Mouse (Mus musculus) liver, embryonic 14.5 days (tissue): Measurements from ENCODE around the gene Lrrc4. TPM values are rescaled to one million over a fixed set of nuclear protein-coding genes. Genes with fewer than 3 reads are reported as not detected.

Experiments used
- ATAC-seq: fragments of 200-750 bp; cut with Nextera tagmentation; 2 replicates; pipeline ENCODE4 v1.8.0; 2017; ENCODE audit warnings: moderate number of reproducible peaks, mild to moderate bottlenecking, moderate library complexity; ENCODE audit not compliant: insufficient read depth
- DNase-seq, 3 experiments: peaks; one replicate each; pipeline ENCODE4 v3.0.0-alpha.2; 2012 to 2013; ENCODE audit warnings: low read depth in 3 of 3, low spot score in 3 of 3
- H3K27ac ChIP-seq: fragments of 300-500 bp; sonication (generic); 2 replicates; pipeline ENCODE4 v1.5.1; 2014; ENCODE audit warnings: moderate library complexity, mild to moderate bottlenecking, control low read depth, inconsistent platforms
- H3K27me3 ChIP-seq: fragments of 300-500 bp; sonication (generic); 2 replicates; pipeline ENCODE4 v1.6.1; 2014; ENCODE audit warnings: mild to moderate bottlenecking, low read length, moderate library complexity; ENCODE audit not compliant: control insufficient read depth, insufficient read depth
- H3K36me3 ChIP-seq: fragments of 300-500 bp; sonication (generic); replicated peaks from 2 replicates; pipeline ENCODE4 v1.6.1; 2014; ENCODE audit warnings: low read depth; ENCODE audit not compliant: control insufficient read depth, insufficient read depth
- H3K4me1 ChIP-seq, 2 experiments: fragments of 200-500 bp in 1 of 2; fragments of 300-500 bp in 1 of 2; sonication (generic) in 1 of 2; replicated peaks; 2 replicates each; pipeline ENCODE4 v1.6.1; 2012 to 2014; ENCODE audit warnings: antibody characterized with exemption in 1 of 2, inconsistent platforms in 1 of 2, low read length in 1 of 2; ENCODE audit not compliant: control insufficient read depth in 2 of 2, insufficient read depth in 2 of 2
- H3K4me2 ChIP-seq: fragments of 300-500 bp; sonication (generic); 2 replicates; pipeline ENCODE4 v1.6.1; 2014; ENCODE audit warnings: low read depth, mild to moderate bottlenecking, control low read depth, moderate library complexity
- H3K4me3 ChIP-seq, 2 experiments: fragments of 200-500 bp in 1 of 2; fragments of 300-500 bp in 1 of 2; sonication (generic) in 1 of 2; 2 replicates each; pipeline ENCODE4 v1.5.1; 2012 to 2014; ENCODE audit warnings: low read depth in 2 of 2, low read length in 2 of 2, mild to moderate bottlenecking in 2 of 2, control low read depth in 1 of 2, inconsistent platforms in 1 of 2, moderate library complexity in 1 of 2; ENCODE audit not compliant: insufficient read depth in 1 of 2
- H3K9ac ChIP-seq: fragments of 300-500 bp; sonication (generic); replicated peaks from 2 replicates; pipeline ENCODE4 v1.6.1; 2014; ENCODE audit warnings: mild to moderate bottlenecking, control low read depth, moderate library complexity
- H3K9me3 ChIP-seq: fragments of 300-500 bp; sonication (generic); 2 replicates; pipeline ENCODE4 v1.6.1; 2016; ENCODE audit warnings: low read length, mixed read lengths; ENCODE audit not compliant: control insufficient read depth
- CTCF ChIP-seq: IDR thresholded peaks from 2 replicates; pipeline ENCODE4 v1.5.1; 2016; ENCODE audit warnings: antibody characterized with exemption, low read depth, control low read depth
- EP300 ChIP-seq: IDR thresholded peaks from 2 replicates; pipeline ENCODE4 v1.6.1; 2016; ENCODE audit warnings: antibody characterized with exemption, low read depth
- WGBS: fragments of 180-500 bp; shearing (Covaris S2); extraction: QIAGEN DNeasy Blood & Tissue Kit; methylation state at CpG from one replicate; pipeline ENCODE4 v1.1.7; 2014; ENCODE audit not compliant: insufficient replicate concordance; 5-methylcytosine and 5-hydroxymethylcytosine counted together
- polyA plus RNA-seq, 2 experiments: library from polyadenylated mRNA; depleted of rRNA in 1 of 2; stranded (reverse) in 1 of 2; unstranded in 1 of 2; fragments of >200 nt; fragmentation: Nextera tagmentation in 1 of 2; extraction: Ambion mirVana in 1 of 2; gene quantifications; 2 replicates each; pipeline versions ENCODE4 v1.2.1 to v1.2.3; 2012 to 2014

Gene Lrrc4
- polyA plus RNA-seq, 2 experiments = 0.06 to 0.10 TPM

GRCm38 (mm10) chr6:28867516-28868251 lies 36.1 kb upstream of the Lrrc4 start:
- Histone ChIP-seq H3K27ac (no peak overlapping the region), H3K9me3 (no peaks in the 10 kb centered on the region), H3K4me1 (no peaks in the 10 kb centered on the region), H3K9ac (no peak overlapping the region), H3K4me3 (no peak overlapping the region), H3K27me3 (no peaks in the 10 kb centered on the region), H3K36me3 (no peaks in the 10 kb centered on the region), H3K4me2 (no peak overlapping the region)
- DNase-seq (no peak), ATAC-seq (no peak)
- WGBS = 51% methylated on average over 2 of the region's 2 CpGs
- TF ChIP-seq EP300 = no peak
- TF ChIP-seq CTCF = no peak

DNA sequence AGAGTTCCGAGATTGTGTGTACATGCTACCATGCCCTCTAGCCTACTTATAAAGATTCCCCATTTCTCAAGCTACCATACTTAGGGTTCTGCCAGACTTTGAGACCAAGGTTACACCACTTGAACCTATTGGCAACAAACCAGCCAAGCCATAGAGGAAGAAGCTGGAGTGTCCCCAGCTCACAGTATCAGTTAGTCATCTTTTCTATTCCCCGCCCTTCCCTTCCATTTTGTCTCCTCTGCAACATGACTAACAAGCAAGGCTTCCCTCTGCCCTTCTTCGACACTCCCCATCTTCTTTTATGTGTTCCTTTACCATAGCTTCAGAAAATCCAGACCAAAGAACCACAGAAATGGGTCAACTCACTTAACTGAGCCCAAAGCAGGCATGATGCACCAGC lies 34.7 kb upstream of the Lrrc4 start:
- WGBS = 81% methylated on average over 3 of the region's 3 CpGs
- ATAC-seq = no peak
- no peak overlapping the region for H3K4me3 ChIP-seq
- no peaks in the 10 kb centered on the region for H3K36me3 ChIP-seq
- TF ChIP-seq CTCF (no peak), EP300 (no peak)
- no peaks in the 10 kb centered on the region for H3K4me1 ChIP-seq
- no peak overlapping the region for H3K27ac ChIP-seq
- no peak for DNase-seq
- no peaks in the 10 kb centered on the region for H3K9me3 ChIP-seq
- no peaks in the 10 kb centered on the region for H3K27me3 ChIP-seq
- H3K9ac ChIP-seq = no peak overlapping the region
- H3K4me2 ChIP-seq = no peak overlapping the region

DNA sequence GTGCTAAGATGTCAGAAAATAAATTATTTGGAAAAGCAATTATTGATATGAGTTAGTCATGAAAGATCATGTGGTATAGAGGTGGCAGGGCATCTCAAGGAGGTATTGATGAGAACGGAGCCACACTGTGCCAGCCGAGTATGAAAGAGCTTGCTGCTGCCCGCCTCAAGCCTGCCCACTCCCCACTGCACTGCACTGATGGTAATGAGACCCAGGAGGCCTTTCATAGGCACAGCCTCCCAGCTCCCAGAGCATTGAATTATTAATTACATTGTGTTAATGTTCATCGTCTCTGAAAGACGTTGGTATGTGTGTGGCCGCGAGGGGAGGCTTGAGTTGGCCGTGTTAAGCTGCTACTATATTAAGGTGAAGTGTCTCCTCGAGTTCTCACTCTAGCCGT lies 33.6 kb upstream of the Lrrc4 start:
- H3K27ac ChIP-seq = no peak overlapping the region
- 76% methylated on average over 10 of the region's 10 CpGs for WGBS
- no peaks in the 10 kb centered on the region for H3K27me3 ChIP-seq
- H3K9ac ChIP-seq = no peak overlapping the region
- DNase-seq (no peak), ATAC-seq (no peak)
- no peaks in the 10 kb centered on the region for H3K36me3 ChIP-seq
- no peaks in the 10 kb centered on the region for H3K4me1 ChIP-seq
- no peak for TF ChIP-seq CTCF
- no peak for TF ChIP-seq EP300
- no peak overlapping the region for H3K4me3 ChIP-seq
- no peaks in the 10 kb centered on the region for H3K9me3 ChIP-seq
- H3K4me2 ChIP-seq = no peak overlapping the region

- Histone ChIP-seq H3K36me3 (no peaks in the 10 kb centered on the region), H3K4me1 (no peaks in the 10 kb centered on the region), H3K27me3 (no peaks in the 10 kb centered on the region), H3K4me3 (no peak overlapping the region), H3K4me2 (no peak overlapping the region), H3K9me3 (no peaks in the 10 kb centered on the region), H3K27ac (no peak overlapping the region), H3K9ac (no peak overlapping the region)
- 68% methylated on average over 5 of the region's 5 CpGs for WGBS
- TF ChIP-seq EP300 = no peak
- TF ChIP-seq CTCF = no peak
- ATAC-seq = no peak
- DNase-seq = no peak
These were observed 33.1 kb upstream of the Lrrc4 start for GRCm38 (mm10) chr6:28864684-28865083.

GRCm38 (mm10) chr6:28862304-28862703 lies 30.8 kb upstream of the Lrrc4 start:
- 75% methylated on average over 8 of the region's 8 CpGs for WGBS
- TF ChIP-seq CTCF (no peak), EP300 (no peak)
- ATAC-seq (no peak), DNase-seq (no peak)
- peaks cover 0 to 5% of the 10 kb centered on the region in 2 experiments; a peak in 1 of 4 replicates for H3K4me1 ChIP-seq
- H3K27ac ChIP-seq = no peak overlapping the region
- H3K9ac ChIP-seq = no peak overlapping the region
- no peaks in the 10 kb centered on the region for H3K36me3 ChIP-seq
- H3K4me3 ChIP-seq = no peak overlapping the region
- no peaks in the 10 kb centered on the region for H3K9me3 ChIP-seq
- no peak overlapping the region for H3K4me2 ChIP-seq
- H3K27me3 ChIP-seq = no peaks in the 10 kb centered on the region
